Mouse (Mus musculus): ENCODE results near the gene Med12l.

Gene Med12l

GRCm38 (mm10) chr3:59005271-59005995, at the start of gene Med12l:
Gene Med12l (plus strand): TSS chr3:59005825.
- in situ Hi-C loops (cut with MboI; ENCODE audit: unreplicated experiment in 2 of 2), result no loop called here

GRCm38 (mm10) chr3:58961166-58961565, 44.5 kb upstream of the Med12l start:
- in situ Hi-C loops (cut with MboI; ENCODE audit: unreplicated experiment in 2 of 2), result no loop called here

GRCm38 (mm10) chr3:58977413-58977812, 28.2 kb upstream of the Med12l start:
- in situ Hi-C loops (cut with MboI; ENCODE audit: unreplicated experiment in 2 of 2), result no loop called here

GRCm38 (mm10) chr3:58977906-58978622, 27.6 kb upstream of the Med12l start:
- in situ Hi-C loops (cut with MboI; ENCODE audit: unreplicated experiment in 2 of 2), result no loop called here

- in situ Hi-C loops (cut with MboI; ENCODE audit: unreplicated experiment in 2 of 2), result loop anchor here (5.0 kb wide), 1 partner anchor 77 kb away; no protein-coding TSS in a partner anchor
Measured at GRCm38 (mm10) chr3:58980579-58980978, 25.0 kb upstream of the Med12l start.

- in situ Hi-C loops (cut with MboI; ENCODE audit: unreplicated experiment in 2 of 2), result loop anchor here (5.0 kb wide), 1 partner anchor 74 kb away; no protein-coding TSS in a partner anchor
Measured at GRCm38 (mm10) chr3:58982896-58983837, 22.5 kb upstream of the Med12l start.

- in situ Hi-C loops (cut with MboI; ENCODE audit: unreplicated experiment in 2 of 2), result loop anchor here (5.0 kb wide), 1 partner anchor 73 kb away; no protein-coding TSS in a partner anchor
Measured at GRCm38 (mm10) chr3:58983838-58984598, 21.6 kb upstream of the Med12l start.

- in situ Hi-C loops (cut with MboI; ENCODE audit: unreplicated experiment in 2 of 2), result no loop called here
Measured at GRCm38 (mm10) chr3:58985816-58986215, 19.8 kb upstream of the Med12l start.

- in situ Hi-C loops (cut with MboI; ENCODE audit: unreplicated experiment in 2 of 2), result no loop called here
Measured at GRCm38 (mm10) chr3:58989374-58989773, 16.3 kb upstream of the Med12l start.

- in situ Hi-C loops (cut with MboI; ENCODE audit: unreplicated experiment in 2 of 2), result no loop called here
Measured at GRCm38 (mm10) chr3:58990556-58990955, 15.1 kb upstream of the Med12l start.

GRCm38 (mm10) chr3:58992122-58992521, 13.5 kb upstream of the Med12l start:
- in situ Hi-C loops (cut with MboI; ENCODE audit: unreplicated experiment in 2 of 2), result no loop called here

GRCm38 (mm10) chr3:58993619-58994018, 12.0 kb upstream of the Med12l start:
- in situ Hi-C loops (cut with MboI; ENCODE audit: unreplicated experiment in 2 of 2), result no loop called here

GRCm38 (mm10) chr3:59003756-59004155, 1.9 kb upstream of the Med12l start:
- in situ Hi-C loops (cut with MboI; ENCODE audit: unreplicated experiment in 2 of 2), result no loop called here

- in situ Hi-C loops (cut with MboI; ENCODE audit: unreplicated experiment in 2 of 2), result no loop called here
Measured at GRCm38 (mm10) chr3:59005996-59006730, 538 bp downstream of the Med12l start.

GRCm38 (mm10) chr3:59006731-59007441, 1.3 kb downstream of the Med12l start:
- in situ Hi-C loops (cut with MboI; ENCODE audit: unreplicated experiment in 2 of 2), result no loop called here

GRCm38 (mm10) chr3:59010276-59010675, 4.7 kb downstream of the Med12l start:
- in situ Hi-C loops (cut with MboI; ENCODE audit: unreplicated experiment in 2 of 2), result no loop called here

GRCm38 (mm10) chr3:59015698-59016412, 10.2 kb downstream of the Med12l start:
- in situ Hi-C loops (cut with MboI; ENCODE audit: unreplicated experiment in 2 of 2), result no loop called here

GRCm38 (mm10) chr3:59016501-59016900, 10.9 kb downstream of the Med12l start:
- in situ Hi-C loops (cut with MboI; ENCODE audit: unreplicated experiment in 2 of 2), result no loop called here

Measured in v-Abl transformed pro-B cells (cell line).